Mouse (Mus musculus): ENCODE measurements around the gene Gm28043.

Gm28043 gene

DNA sequence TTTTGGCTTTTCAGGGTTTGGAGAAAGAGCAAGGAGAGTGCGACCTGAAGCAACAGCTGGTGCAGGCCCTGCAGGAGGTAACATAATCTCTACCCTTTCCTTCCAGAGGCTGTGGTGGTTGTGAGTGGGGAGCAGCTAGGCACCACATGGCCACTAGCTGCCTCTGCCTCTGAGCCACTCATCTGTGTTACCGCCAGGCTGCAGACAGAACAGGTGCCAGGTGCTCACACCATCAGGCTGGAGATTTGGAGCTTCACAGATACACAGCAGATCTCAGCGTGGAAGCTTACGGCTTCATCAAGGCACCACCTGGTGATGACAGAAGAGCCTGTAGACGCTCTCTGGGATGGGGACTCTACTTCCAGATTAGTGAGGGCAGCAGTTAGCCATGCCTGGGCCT, 14.3 kb downstream of the Gm28043 start:
- DNase-seq, result peak; percentile 36

DNA sequence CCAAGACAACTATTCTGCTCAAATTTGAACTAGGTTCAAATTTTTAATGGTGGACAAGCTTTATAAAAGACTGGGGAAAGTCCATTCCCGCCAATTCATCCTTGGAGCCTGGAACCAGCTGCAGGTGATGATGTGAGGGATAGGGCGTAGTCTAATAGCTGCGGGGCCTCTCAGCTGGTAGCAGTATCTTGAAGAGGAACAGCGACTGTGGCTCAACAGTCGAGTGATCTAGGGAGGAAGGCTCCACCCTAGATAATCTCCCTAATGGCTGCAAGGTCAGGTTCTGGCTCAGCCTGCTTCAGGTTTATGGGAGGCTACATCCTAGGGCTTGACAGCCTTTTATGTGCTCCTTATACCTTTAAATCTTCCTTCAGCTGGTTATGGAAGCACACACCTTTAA, 14.9 kb downstream of the Gm28043 start:
- DNase-seq, result no peak

DNA sequence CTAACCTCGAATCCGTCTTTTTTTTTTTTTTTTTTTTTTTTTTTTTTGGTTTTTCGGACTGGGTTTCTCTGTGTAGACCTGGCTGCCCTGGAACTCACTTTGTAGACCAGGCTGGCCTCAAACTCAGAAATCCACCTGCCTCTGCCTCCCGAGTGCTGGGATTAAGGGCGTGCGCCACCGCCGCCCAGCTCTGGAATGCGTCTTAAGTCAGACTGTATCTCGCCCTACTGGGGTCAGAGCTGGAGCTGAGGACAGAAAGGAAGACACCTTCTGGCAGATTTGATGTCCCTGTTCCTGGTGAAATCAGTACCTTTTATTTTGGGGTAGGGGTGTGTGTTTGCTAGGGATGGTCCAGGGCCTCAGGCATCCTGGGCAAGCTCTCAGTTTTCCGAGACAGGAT, 17.6 kb downstream of the Gm28043 start:
- DNase-seq, result no peak

DNA sequence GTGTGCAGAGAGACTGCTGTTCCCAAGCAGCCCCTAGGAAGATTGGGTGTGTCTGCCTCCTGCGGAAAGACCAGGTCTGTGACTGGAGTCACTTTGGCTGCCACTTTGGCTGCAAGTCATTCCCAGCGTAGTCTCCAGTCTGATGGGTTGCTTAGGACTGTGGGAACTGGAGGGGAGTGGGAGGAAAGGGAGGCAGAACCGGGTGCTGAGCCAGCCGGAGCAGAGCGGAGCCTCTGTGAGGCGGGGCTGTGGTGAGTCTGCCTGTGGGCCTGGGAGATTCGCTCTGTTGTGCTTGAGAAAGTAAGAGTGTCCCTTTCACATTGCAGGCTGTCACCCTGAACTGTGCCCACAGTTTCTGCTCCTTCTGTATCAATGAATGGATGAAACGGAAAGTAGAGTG, 20.8 kb downstream of the Gm28043 start:
- DNase-seq, result no peak

DNA sequence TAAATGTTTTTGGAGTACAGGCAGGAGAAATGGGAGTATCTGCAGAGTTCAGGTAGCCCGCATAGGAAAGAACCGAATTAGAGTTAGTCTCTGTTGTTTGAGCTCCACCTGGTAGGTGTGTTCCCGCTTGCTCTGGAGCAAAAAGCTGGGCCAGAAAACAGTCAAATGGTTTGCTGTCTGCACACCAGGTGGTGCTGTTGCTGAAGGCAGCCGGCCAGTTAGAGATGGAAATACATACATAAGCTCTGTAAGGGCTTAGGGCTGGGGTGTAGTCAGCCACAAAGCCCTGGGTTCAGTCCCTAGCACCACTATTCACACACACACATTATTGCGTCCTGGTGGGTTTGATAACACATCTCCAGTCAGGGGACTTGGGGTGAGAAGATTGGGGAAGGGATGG, 21.4 kb downstream of the Gm28043 start:
- DNase-seq, result peak; percentile 50

DNA sequence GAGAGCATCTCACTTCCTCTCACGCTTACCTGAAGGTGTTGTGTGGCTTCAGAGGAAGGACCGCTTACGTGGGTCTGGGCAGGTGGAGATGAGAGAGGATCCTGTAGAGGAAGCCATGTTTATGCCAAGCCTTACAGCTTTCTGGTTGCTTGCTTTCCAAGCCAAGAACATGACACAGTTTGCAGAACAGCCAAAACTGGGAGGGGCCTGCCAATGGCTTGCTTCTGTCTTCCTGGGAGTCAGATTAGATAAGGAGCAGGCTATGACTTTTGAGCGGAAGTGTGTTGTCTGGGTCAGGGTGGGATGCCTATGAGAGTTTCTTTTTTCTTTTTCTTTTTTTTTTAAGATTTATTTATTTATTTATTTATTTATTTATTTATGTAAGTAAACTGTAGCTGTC, 22.7 kb downstream of the Gm28043 start:
- no peak for DNase-seq

DNA sequence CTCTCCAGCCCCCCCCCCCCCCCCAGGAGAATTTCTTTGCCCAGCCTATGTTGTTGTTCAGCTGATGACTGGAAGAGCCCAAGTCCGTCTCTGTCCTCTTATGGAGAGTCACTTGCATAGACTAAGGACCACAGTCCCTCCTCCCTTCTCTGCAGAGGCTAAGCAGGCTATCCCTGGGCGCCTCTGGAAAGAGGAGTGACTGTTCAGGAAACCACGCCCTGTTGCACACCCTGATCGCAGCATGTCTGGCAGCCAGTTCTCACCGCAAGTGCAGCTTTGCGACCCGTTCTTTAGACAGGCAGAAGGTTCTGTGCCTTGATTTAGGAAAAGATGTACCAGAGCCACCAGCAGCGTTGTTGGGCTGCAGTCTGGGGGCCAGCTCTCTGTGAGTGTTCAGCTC, 23.2 kb downstream of the Gm28043 start:
- DNase-seq, result no peak

DNA sequence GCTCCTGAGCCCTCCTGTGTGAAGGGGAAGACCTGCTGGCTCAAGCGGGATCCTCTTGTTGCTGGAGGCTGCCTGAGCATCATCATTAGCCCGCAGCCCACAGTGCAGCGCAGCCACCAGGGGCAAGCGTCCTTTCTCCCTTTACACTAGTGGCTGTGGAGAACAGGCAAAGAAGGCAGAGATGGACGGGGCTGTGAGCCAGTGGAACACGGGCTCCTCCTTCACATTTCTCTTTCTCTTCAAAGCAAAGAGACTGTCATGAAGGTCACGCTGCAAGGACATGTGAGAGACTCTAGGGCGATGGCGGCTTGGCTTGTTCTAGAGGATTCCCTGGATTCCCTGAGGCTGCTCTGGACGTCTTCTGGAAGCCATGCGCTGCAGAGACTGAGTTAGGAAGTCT, 26.3 kb downstream of the Gm28043 start:
- no peak for DNase-seq

DNA sequence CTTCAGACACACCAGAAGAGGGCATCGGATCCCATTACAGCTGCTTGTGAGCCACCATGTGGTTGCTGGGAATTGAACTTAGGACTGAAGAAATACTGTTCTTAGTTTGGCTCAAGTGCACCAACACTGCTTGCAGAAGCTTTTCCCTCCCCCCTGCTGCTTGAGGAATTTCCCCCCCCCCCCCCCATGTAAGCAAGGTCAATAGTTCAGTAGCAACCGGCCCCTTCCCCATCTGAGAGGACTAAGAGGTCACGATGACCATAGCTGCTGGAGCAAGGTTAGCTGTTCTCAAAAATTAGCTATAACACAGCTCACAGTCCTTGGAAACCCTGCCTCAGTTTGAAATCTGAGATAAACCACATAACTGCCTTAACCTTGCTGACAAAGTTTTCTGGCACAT, 27.5 kb downstream of the Gm28043 start:
- no peak for DNase-seq

DNA sequence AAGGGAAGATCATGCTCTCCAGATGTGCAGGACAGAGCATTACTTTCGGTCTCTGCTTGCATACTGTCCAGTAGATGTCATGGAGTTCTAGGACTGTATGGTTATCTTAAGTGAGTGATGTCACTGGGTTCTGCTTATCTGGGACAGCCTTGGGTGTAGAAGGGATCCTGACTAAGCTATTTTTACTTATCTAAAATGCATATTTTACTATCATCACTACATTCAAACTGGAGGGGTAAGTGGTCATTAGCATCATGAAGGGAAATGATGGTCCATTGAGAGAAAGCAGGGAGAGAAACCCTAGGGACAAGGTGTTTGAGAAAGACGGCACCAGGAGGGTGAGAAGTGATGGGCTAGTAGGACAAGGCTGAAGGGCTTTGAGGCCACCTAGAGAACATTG, 43.6 kb downstream of the Gm28043 start:
- DNase-seq, result no peak

DNA sequence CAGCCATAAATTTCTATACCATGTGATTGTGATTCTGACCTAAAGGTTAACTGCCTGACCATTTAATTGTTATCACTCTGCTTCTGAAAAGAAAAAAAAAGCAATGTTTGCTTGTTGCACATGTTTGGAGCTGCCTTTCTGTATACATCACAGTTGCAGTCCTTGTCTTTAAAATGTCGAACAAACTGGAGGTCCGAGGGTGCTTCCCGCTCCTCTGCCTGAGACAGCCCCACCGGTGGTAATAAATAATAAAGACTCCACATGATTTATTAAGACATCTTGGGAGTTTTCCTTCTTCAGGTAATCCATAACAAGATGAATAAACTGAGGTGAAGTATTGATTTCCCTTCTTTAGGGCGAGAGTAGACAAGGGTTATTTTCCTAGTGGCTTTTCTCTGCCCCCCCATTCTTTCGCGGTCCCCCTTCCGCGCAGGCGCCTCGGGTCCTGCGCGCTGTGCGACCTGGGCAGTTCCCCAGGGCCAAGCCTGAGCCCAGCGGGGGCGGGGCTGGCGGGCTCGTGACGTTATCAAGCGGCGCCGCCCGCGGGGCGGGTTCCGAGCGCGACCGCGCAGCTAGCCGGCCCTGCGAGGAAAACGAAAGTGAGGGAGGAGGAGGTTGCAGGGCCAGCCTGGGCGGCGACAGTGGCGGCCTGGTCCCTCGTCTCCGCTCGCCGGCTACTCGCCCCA, 45.5 kb downstream of the Gm28043 start, which contains the start of gene Cmtr1:
Gene Cmtr1 (plus strand): TSS at position 520 of the 686 bp plus-strand sequence.
- DNase-seq, result peak; percentile 95

DNA sequence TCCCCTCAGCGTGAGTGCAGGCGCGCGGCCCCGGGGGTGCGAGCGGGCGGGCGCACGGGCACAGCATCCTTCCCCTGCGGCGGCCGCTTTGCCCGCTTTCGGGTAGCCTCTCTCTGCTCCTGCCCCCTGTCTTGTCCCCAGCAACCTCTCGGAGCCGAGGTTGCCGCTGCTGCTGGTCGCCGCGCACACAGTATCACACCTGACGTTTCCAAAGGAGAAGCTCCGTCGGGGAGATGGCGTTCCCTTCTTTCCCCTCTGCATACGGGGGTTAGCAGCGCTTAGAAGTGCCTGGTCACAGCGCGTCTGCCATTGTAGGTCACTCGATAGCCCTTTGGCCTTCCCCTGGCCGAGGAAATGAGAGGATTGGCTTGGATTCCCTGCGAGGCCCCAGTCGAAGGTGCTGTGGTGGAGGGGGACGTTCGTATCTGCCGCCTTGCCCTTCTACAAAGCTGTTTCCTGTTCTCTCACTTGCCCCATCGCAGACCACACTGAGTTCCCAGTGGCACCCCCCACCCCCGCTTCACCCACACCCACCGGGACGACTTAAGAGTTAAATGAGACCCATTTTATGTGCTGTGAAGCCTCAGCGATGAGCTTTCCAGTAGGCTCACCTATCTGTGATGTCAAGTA, 46.2 kb downstream of the Gm28043 start:
- DNase-seq, result no peak

DNA sequence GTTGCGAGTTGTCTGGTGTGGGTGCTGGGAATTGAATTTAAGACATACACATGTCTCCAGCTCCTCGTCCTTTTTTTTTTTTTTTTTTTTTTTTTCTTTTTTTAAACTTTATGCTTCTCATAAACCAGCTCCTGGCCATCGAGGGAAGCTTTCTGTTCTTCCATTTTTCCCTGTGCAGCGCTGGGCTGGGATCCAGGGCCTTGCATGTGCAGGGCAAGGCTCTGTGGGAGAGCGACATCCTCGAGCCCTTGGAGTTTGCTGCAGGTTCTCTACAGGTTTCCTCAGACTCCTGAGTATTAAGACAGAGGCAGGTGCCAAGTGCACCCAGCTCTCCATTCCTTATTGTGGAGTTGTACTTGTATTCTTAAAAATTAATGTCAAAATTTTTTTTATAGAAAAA, 47.5 kb downstream of the Gm28043 start:
- DNase-seq, result no peak

DNA sequence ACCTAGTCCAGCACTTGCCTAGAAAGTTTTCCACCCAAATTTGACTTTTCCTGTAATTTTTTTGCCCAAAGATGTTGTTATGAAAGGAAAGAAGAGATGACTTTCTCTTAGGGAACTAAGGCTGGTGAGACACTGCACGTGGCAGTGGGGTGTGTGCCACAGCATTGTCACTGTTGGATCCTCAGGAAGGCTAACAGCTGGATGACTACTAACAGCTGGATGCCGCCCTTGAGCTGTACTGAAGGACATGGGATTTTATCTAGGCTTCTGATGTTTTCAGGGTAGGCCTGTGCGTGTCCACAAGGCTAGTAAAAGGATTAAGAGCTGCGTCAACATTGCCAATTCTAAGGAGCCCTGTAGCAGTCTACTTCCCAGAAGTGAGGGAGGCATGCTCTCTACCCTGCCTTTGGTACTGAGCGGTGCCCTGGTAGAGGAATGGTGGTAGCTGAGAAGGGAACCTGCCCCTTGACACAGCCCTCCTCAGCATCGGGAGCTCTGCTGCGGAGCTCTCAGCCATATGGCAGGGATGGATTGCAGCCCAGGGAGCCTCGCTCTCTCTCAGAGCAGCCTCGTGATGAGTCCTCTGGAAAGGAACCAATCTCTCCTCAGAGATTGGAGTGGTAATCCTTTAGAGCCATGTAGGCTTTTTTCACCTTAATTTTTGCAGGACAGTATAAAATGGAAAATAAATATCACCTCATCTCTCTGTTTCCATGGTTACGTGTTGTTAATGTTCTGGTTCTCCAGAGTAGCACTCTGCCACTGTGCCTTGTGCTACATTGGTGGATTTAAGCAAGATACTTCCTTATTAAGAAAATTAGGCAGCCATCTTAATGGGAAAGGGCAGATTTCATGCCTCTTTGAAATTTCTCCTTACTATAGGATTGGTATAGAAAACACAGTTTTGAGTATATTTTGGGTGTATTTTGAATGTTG, 53.6 kb downstream of the Gm28043 start:
- DNase-seq, result peak; percentile 81

DNA sequence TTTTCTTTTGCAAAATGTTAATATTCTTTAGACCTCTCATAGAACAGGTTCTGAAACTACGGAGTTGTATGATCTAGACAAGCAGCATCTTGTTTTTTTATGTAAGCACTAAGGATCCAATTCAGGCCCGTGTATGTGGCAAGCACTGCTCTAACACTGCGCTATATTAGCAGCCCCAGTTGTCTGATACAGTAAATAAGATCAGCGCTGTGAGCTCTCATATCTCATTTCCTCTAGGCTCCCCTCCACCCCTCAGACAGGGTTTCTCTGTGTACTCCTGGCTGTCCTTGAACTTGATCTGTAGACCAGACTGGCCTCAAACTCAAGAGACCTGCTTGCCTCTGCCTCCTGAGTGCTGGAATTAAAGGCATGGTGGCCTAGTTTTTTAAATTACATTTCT, 54.4 kb downstream of the Gm28043 start:
- DNase-seq, result no peak

DNA sequence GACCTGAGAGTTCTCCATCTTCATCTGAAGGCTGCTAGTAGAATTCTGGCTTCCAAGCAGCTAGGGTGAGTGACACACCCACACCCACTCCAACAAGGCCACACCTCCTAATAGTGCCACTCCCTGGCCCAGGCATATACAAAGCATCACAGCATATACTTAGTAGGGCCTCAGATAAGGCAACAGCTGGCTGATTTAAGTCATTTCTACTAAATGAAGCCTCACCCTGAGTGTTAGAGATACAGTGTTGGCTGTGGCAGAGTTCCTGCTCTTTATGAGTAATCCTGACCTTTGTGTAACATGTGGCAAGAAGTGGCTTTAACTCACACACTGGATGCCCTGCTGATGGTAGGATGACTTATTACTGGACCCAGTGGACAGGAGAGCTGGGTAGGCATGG, 55.3 kb downstream of the Gm28043 start:
- DNase-seq, result no peak

DNA sequence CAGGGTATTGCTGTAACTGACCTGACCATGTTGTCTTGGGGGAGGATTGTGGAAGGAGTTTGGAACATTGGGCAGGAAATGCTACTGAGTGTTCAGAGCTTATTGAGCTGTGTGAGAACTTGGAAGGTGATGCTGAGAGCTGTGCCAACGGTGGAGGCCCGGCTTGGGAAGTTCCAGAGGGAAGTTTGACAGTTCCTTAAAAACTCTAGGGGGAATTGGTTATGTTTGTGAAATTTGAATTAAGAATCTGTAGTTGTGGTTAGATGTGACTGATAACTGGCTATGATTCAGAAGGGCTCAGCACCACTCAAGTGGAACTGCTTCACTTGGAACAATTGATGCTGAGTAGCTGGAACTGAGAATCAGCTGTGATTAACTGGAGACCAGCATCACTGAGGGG, 56.3 kb downstream of the Gm28043 start:
- no peak for DNase-seq

DNA sequence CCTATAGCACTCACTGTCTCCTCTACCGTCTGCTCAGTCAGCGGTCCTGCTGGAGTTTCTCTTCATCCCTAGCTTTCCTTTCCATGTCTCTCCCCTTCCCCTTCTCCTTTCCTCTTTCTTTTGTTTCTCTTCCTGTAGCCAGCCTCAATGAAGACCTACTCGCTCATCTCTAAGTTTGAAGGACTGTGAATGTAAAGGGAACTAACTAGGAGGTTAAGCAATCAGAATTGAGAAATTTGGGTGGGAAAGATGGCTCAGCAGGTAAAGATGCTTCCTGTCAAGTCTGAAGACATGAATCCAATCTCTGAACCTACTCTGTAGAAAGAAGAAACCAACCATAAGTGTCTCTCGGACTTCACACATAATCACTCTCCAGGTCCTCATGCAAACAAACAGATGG, 58.6 kb downstream of the Gm28043 start:
- DNase-seq, result no peak

DNA sequence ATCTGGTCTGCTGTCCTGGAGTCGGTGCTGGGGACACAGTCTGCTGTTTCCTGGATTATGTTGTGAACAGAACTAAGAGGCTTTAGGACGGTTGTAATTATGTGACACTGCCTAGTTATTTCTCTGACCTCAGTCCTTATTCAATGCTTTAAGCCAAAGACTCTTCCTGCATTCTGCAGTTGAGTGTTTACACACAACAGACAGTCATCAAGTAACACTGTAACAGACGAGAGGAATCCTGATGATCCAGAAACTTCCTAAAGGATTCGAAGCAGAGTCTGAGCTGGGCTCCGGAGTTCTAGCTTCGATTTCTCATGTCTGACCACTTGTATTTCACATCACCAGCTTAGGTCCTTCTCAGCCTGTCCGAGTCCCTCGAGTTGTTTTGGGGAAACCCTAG, 63.9 kb downstream of the Gm28043 start:
- no peak for DNase-seq

DNA sequence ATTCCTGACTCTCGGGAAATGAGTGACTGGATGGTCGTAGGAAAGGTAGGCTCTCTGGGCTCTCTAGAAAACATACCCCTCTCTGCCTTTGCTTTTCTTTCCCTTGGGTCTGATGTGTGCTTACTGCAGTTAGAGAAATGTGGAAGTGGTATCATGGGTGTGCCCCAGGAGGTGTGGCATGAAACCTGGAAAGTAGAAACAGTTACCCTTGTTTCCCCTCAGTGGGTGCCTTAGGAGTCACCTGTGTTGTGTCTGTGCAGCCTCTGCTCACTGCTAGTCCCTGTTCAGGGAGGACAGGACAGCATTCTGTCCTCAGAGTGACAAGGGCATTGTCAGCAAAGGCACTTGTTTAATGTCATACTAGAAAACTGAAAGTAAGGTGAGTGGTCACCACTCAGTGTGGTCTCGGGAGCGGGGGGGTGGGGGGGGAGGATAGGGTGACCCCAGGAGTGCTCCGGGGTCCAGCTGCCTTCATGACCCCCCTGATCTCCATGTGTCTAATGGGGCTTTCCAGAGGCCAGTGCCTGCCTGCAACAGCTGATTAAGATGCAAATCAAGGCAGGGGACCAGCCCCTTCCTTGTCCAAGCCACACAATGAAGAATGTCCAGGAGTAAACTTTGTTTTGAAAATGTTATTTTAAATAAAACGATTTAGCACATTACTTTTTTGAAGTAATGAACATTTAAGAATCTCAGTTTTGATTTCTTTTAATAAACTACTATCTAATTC, 64.5 kb downstream of the Gm28043 start:
- no peak for DNase-seq

DNA sequence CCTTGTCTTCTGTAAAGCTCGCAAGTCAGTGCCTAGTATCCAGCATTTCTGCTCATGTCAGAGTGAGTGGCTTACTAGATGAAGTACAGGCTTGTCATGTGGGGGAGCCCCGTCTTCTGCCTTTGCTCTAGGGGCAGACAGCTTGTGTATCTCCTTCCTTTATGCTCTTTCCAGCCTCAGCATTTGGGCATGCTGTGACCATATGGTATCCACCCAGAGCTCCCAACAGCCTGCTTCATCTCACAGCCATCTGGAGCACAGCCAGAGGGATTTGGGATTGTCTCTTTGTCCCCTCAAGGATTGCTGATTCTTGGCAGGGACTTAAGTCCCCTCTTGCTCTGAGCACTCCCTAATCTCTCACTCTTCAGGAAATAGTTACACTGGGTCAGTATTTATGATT, 65.5 kb downstream of the Gm28043 start:
- peak; percentile 97 for DNase-seq

DNA sequence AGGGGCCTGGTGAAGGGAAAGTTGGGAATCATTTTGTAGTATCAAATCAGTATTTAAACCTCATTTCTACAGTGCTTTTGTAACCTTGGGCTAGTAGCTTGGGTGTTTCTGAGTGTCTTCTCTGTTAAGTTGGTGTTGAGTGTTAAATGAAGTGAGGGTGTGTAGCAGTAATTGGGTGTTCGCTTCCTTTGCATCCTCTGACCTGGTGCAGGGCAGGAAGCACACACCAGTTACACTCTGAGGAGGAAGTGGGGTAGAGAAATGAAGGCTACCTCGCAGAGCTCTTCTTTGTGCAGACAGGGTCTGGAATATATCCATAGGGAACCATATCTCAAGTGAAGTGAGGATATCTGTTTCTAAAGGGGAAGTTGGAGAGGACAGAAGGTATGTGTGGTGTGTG, 66.2 kb downstream of the Gm28043 start:
- DNase-seq, result no peak

DNA sequence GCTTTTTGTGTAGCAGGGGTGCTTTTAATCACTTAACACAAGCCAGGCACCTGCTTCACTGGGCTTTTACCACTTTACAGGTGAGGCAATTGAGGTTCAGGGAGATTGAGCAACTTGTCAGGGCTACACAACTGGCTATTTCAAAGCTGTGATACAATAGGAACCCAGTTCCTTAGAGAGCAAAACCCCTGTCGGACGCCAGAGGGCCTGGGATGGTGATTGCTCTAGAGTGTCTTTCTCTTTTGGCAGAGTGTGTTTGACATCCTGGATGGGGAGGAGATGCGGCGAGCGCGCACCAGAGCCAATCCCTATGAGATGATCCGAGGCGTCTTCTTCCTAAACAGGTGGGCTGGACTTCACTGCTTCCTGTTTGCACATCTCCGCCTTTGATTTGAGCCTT, 67.0 kb downstream of the Gm28043 start:
- no peak for DNase-seq
